Mouse (Mus musculus): ENCODE measurements around the gene Tmem259. TPM values are rescaled to one million over a fixed set of nuclear protein-coding genes. Genes with fewer than 3 reads are reported as not detected.
A peak's percentile ranks its signal among the peaks of the same experiment; 100 is the strongest.

The Tmem259 gene
- total RNA-seq, 1 experiment, result 127 TPM

GRCm38 (mm10) chr10:79937775-79938526 is 46.2 kb downstream of the Tmem259 start:
- Histone ChIP-seq H3K4me3 (ENCODE audit: insufficient read depth in 1 of 2, low read depth in 1 of 2, low read length in 2 of 2, poor library complexity in 1 of 2, severe bottlenecking in 1 of 2) (no peak overlapping the region), H3K36me3 (ENCODE audit: control insufficient read depth, insufficient read depth, low read length, poor library complexity, severe bottlenecking) (no peaks in the 10 kb centered on the region), H3K9ac (ENCODE audit: insufficient read depth, low read depth, low read length, poor library complexity, severe bottlenecking) (no peak overlapping the region), H3K27ac (ENCODE audit: insufficient read depth, low read depth, low read length, poor library complexity, severe bottlenecking) (no peak overlapping the region), H3K9me3 (ENCODE audit: control insufficient read depth, insufficient read depth, low read depth, low read length) (no peaks in the 10 kb centered on the region), H3K4me1 (ENCODE audit: control insufficient read depth in 2 of 2, insufficient read depth in 2 of 2, low read length in 2 of 2, poor library complexity in 1 of 2) (peaks cover 0 to 1% of the 10 kb centered on the region in 2 experiments; a peak in 1 of 4 replicates)
- no peak for DNase-seq (ENCODE audit: low read depth, low spot score)
- TF ChIP-seq ZC3H11A (IDR thresholded peaks at IDR 0.05; ENCODE audit: borderline replicate concordance, low read depth, low read length) (no peak), CHD2 (IDR thresholded peaks at IDR 0.05; ENCODE audit: low read depth, low read length) (no peak), ZNF384 (IDR thresholded peaks at IDR 0.05; ENCODE audit: low read depth, low read length) (no peak), MAFK (IDR thresholded peaks at IDR 0.05; ENCODE audit: insufficient read depth, low read depth, low read length) (no peak), HCFC1 (IDR thresholded peaks at IDR 0.05; ENCODE audit: borderline replicate concordance, insufficient read depth, low read length) (no peak)
- in situ Hi-C loops (cut with MboI; ENCODE audit: low sequenced_read_pairs in 2 of 2, unreplicated experiment in 2 of 2), result no loop called here

- DNase-seq (ENCODE audit: low read depth, low spot score), result no peak
- Histone ChIP-seq H3K9ac (ENCODE audit: insufficient read depth, low read depth, low read length, poor library complexity, severe bottlenecking) (no peak overlapping the region), H3K9me3 (ENCODE audit: control insufficient read depth, insufficient read depth, low read depth, low read length) (no peaks in the 10 kb centered on the region), H3K4me3 (ENCODE audit: insufficient read depth in 1 of 2, low read depth in 1 of 2, low read length in 2 of 2, poor library complexity in 1 of 2, severe bottlenecking in 1 of 2) (peak overlapping the region; percentile 24 to 36; a peak in 2 of 4 replicates), H3K27ac (ENCODE audit: insufficient read depth, low read depth, low read length, poor library complexity, severe bottlenecking) (no peak overlapping the region), H3K4me1 (ENCODE audit: control insufficient read depth in 2 of 2, insufficient read depth in 2 of 2, low read length in 2 of 2, poor library complexity in 1 of 2) (peaks cover 0 to 1% of the 10 kb centered on the region in 2 experiments; a peak in 1 of 4 replicates), H3K36me3 (ENCODE audit: control insufficient read depth, insufficient read depth, low read length, poor library complexity, severe bottlenecking) (no peaks in the 10 kb centered on the region)
- in situ Hi-C loops (cut with MboI; ENCODE audit: low sequenced_read_pairs in 2 of 2, unreplicated experiment in 2 of 2), result no loop called here
- TF ChIP-seq ZNF384 (IDR thresholded peaks at IDR 0.05; ENCODE audit: low read depth, low read length) (no peak), HCFC1 (IDR thresholded peaks at IDR 0.05; ENCODE audit: borderline replicate concordance, insufficient read depth, low read length) (no peak), ZC3H11A (IDR thresholded peaks at IDR 0.05; ENCODE audit: borderline replicate concordance, low read depth, low read length) (no peak), CHD2 (IDR thresholded peaks at IDR 0.05; ENCODE audit: low read depth, low read length) (no peak), MAFK (IDR thresholded peaks at IDR 0.05; ENCODE audit: insufficient read depth, low read depth, low read length) (no peak)
Measured at GRCm38 (mm10) chr10:79936911-79937441, 47.2 kb downstream of the Tmem259 start.

GRCm38 (mm10) chr10:79936284-79936910 is 47.7 kb downstream of the Tmem259 start:
- TF ChIP-seq CHD2 (IDR thresholded peaks at IDR 0.05; ENCODE audit: low read depth, low read length) (no peak), ZNF384 (IDR thresholded peaks at IDR 0.05; ENCODE audit: low read depth, low read length) (no peak), ZC3H11A (IDR thresholded peaks at IDR 0.05; ENCODE audit: borderline replicate concordance, low read depth, low read length) (no peak), MAFK (IDR thresholded peaks at IDR 0.05; ENCODE audit: insufficient read depth, low read depth, low read length) (no peak), HCFC1 (IDR thresholded peaks at IDR 0.05; ENCODE audit: borderline replicate concordance, insufficient read depth, low read length) (no peak)
- H3K27ac ChIP-seq (ENCODE audit: insufficient read depth, low read depth, low read length, poor library complexity, severe bottlenecking), result no peak overlapping the region
- no peaks in the 10 kb centered on the region for H3K9me3 ChIP-seq (ENCODE audit: control insufficient read depth, insufficient read depth, low read depth, low read length)
- in situ Hi-C loops (cut with MboI; ENCODE audit: low sequenced_read_pairs in 2 of 2, unreplicated experiment in 2 of 2), result no loop called here
- H3K4me1 ChIP-seq (ENCODE audit: control insufficient read depth in 2 of 2, insufficient read depth in 2 of 2, low read length in 2 of 2, poor library complexity in 1 of 2), result peaks cover 0 to 1% of the 10 kb centered on the region in 2 experiments; a peak in 1 of 4 replicates
- no peak overlapping the region for H3K4me3 ChIP-seq (ENCODE audit: insufficient read depth in 1 of 2, low read depth in 1 of 2, low read length in 2 of 2, poor library complexity in 1 of 2, severe bottlenecking in 1 of 2)
- DNase-seq (ENCODE audit: low read depth, low spot score), result no peak
- no peaks in the 10 kb centered on the region for H3K36me3 ChIP-seq (ENCODE audit: control insufficient read depth, insufficient read depth, low read length, poor library complexity, severe bottlenecking)
- H3K9ac ChIP-seq (ENCODE audit: insufficient read depth, low read depth, low read length, poor library complexity, severe bottlenecking), result no peak overlapping the region

DNA sequence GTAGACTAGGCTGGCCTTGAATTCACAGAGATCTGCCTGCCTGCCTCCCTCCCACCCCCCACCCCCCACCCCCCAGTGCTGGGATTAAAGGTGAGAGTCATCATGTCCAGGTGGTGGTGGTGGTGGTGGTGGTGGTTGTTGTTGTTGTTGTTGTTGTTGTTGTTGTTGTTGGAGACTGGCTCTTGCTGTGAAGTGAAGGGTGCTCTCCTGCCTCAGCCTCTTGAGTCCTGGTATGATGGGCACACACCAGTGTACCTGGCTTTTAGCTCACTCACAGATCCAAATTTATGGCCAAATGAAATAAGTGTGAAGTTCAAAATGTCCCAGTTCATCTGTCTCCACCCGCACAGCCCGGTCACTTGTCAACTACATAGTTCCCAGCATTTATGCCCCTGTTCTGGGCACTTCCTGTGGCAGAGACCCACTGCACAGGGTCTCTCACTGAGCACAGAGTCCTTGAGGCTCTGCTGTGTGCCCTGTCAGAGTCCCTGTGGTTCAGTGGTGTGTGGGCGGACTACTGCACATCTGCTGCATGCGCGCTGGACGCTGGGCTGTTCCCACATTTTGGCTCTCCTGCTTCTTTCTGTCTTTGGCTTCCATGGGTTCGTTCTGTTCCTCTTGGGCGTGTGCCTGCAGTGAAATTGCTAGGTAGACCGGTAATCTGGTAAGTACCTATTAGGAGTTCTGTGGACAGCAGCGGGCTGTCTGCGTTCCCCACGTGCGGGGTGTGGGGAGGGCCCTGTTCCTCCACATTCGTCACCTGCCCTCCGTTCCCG is 49.1 kb downstream of the Tmem259 start:
- TF ChIP-seq ZC3H11A (IDR thresholded peaks at IDR 0.05; ENCODE audit: borderline replicate concordance, low read depth, low read length), result no peak
- no peak for TF ChIP-seq CHD2 (IDR thresholded peaks at IDR 0.05; ENCODE audit: low read depth, low read length)
- TF ChIP-seq ZNF384 (IDR thresholded peaks at IDR 0.05; ENCODE audit: low read depth, low read length), result no peak
- TF ChIP-seq HCFC1 (IDR thresholded peaks at IDR 0.05; ENCODE audit: borderline replicate concordance, insufficient read depth, low read length), result no peak
- TF ChIP-seq MAFK (IDR thresholded peaks at IDR 0.05; ENCODE audit: insufficient read depth, low read depth, low read length), result no peak
- Histone ChIP-seq H3K27ac (ENCODE audit: insufficient read depth, low read depth, low read length, poor library complexity, severe bottlenecking) (no peak overlapping the region), H3K9ac (ENCODE audit: insufficient read depth, low read depth, low read length, poor library complexity, severe bottlenecking) (no peak overlapping the region), H3K9me3 (ENCODE audit: control insufficient read depth, insufficient read depth, low read depth, low read length) (no peaks in the 10 kb centered on the region), H3K4me3 (ENCODE audit: insufficient read depth in 1 of 2, low read depth in 1 of 2, low read length in 2 of 2, poor library complexity in 1 of 2, severe bottlenecking in 1 of 2) (no peak overlapping the region; a peak in 1 of 4 replicates), H3K36me3 (ENCODE audit: control insufficient read depth, insufficient read depth, low read length, poor library complexity, severe bottlenecking) (no peaks in the 10 kb centered on the region), H3K4me1 (ENCODE audit: control insufficient read depth in 2 of 2, insufficient read depth in 2 of 2, low read length in 2 of 2, poor library complexity in 1 of 2) (peaks cover 0 to 1% of the 10 kb centered on the region in 2 experiments; a peak in 1 of 4 replicates)
- no peak for DNase-seq (ENCODE audit: low read depth, low spot score)
- in situ Hi-C loops (cut with MboI; ENCODE audit: low sequenced_read_pairs in 2 of 2, unreplicated experiment in 2 of 2), result no loop called here

Measured in ES-E14 (cell line).